Mouse (Mus musculus): ENCODE results near the gene Lyz2. TPM values are rescaled to one million over a fixed set of nuclear protein-coding genes. Genes with fewer than 3 reads are reported as not detected.

The Lyz2 gene
- polyA plus RNA-seq, 1 experiment from 2014 or later, result 30.1 TPM

Other genes starting within 250 kb of the Lyz2 start
- not detected in 2 replicates for gene Lrrc10, start 237.0 kb downstream of the Lyz2 start, polyA plus RNA-seq (2014; fragmentation: Nextera tagmentation; extraction: Ambion mirVana)
- 281 and 288 TPM in 2 replicates for gene Cct2, start 218.5 kb downstream of the Lyz2 start, polyA plus RNA-seq (2014; fragmentation: Nextera tagmentation; extraction: Ambion mirVana)
- 27.0 and 32.2 TPM in 2 replicates for gene Frs2, start 133.8 kb downstream of the Lyz2 start, polyA plus RNA-seq (2014; fragmentation: Nextera tagmentation; extraction: Ambion mirVana)
- gene Yeats4, start 57.8 kb downstream of the Lyz2 start, polyA plus RNA-seq (2014; fragmentation: Nextera tagmentation; extraction: Ambion mirVana), result 111 and 113 TPM in 2 replicates
- gene 9530003J23Rik, start 43.6 kb downstream of the Lyz2 start, polyA plus RNA-seq (2014; fragmentation: Nextera tagmentation; extraction: Ambion mirVana), result not detected in 2 replicates
- not detected in 2 replicates for gene Lyz1, start 10.5 kb upstream of the Lyz2 start, polyA plus RNA-seq (2014; fragmentation: Nextera tagmentation; extraction: Ambion mirVana)
- 152 and 168 TPM in 2 replicates for gene Cpsf6, start 97.7 kb upstream of the Lyz2 start, polyA plus RNA-seq (2014; fragmentation: Nextera tagmentation; extraction: Ambion mirVana)